Mouse (Mus musculus): Measurements from ENCODE around the gene Sptbn1.

Gene Sptbn1

DNA sequence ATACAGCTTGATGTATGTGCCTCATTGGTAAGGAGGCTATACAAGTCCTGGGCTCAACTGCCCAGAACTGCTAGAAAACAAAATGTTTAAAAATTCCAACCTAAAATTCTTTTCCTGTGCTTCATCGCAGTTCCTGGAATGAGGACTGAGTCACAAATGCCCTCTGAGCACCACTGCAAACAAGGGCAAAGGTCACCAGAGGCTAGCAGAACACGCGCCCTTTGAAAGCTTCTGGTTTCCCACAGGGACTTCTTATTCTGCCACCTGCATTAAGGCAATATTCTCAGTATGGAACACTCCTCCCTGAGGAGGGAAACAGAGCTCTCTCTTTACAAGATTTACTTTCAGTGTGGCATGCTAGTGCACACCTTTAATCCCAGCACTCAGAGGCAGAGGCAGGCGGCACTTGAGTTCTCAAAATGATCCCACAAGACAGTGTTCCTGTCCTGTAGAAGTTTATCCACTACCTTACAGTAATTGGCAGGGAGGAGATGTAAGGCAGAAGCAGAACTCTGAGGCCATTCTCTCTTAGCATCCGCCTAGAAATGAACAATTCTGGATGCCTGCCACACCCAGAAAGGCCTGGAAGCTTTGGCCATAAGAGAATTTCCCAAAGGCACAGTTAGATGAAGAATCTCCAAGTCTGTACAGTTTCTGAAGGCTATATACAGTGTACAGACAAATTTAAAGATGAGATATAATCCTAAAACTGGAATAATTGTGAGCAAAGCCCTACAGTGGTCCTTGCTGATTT lies 56.1 kb downstream of the Sptbn1 start:
- no peak for DNase-seq (ENCODE audit: low spot score in 2 of 2)

DNA sequence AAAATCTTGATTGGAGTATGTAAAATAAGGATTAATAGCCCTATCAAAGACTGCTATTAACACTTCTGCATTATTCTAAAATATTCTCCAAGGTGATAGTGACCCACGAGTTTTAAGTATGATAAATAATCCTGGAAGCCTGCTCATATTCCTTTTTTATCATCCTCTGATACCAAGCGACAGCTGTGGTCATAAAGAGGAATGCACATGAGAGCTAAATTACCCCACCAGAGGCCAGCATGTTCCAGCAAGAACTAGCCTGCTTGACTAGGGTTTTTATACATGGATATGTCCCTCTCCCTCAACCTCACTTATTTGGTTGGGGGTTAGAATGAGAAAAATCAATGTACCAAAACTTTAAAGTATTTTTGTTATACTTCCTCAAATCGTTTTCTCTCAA lies 56.8 kb downstream of the Sptbn1 start:
- no peak for DNase-seq (ENCODE audit: low spot score in 2 of 2)

DNA sequence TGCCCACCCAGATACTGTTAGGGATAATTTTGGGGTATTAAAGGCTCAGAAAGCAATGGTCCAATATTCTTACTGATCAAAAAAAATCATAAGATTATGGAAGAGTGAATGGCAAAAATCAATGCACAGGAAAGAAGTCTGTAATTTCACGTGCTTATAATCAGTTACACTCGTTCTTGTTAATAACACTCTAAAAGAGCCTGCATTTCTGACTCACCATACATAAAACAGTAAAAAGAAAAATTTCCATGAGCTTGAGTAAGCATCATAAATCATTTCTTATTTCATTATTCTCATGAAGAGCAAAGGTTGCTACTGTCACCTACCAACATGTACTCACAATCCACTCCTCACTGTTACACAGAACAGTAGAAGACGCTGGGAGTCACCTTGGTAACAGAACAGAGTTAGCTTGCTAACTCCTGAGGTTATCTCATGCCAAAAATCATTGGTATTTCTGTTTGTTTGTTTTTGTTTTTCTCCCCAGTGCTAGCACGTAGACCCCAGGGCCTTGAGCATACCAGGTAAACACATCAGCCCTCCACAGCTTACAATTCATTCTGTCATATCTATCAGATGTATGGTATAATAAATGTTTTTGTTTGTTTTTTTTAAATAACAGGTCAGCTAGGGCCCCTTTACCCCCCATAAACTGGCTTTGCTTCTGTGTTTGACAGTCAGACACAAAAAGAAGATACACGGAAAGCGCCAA lies 57.7 kb downstream of the Sptbn1 start:
- no peak for DNase-seq (ENCODE audit: low spot score in 2 of 2)

DNA sequence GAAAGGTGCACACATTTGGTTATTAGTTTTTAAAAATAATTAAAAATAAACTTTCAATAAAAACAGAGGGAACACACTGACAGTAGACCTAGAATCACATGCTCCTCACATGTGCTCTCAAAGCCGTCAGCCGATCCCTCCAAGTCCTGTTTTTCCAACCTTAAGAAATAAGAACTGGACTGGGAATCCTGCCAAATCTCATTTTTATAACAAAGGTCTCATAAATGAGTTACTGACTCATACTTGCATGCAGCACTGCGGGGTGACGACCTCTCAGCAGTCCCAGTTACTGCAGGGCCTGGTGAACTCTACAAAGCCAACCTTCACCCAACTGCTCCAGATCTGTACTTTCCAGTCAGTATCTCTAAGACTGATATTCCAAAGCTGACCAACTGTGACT lies 58.5 kb downstream of the Sptbn1 start:
- no peak for DNase-seq (ENCODE audit: low spot score in 2 of 2)

DNA sequence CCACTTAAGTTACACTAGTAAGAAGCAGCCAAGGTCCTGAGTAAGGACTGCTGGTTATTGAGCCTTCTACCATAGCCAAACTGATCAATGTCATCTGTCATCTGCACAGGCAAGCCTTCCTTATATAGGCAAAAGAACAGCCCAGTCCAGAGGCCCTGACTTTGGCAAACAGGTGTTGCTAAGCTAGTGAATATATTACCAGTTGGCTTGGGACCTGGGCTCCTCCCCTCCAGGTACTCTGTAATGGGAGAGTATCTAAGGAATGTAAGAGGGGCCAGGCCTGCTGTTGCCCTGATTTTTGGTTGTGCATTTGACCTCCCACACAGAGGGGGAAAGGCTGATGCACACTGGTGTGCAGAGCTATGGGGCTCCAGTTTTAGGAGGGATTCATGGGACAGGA lies 63.6 kb downstream of the Sptbn1 start:
- no peak for DNase-seq (ENCODE audit: low spot score in 2 of 2)

DNA sequence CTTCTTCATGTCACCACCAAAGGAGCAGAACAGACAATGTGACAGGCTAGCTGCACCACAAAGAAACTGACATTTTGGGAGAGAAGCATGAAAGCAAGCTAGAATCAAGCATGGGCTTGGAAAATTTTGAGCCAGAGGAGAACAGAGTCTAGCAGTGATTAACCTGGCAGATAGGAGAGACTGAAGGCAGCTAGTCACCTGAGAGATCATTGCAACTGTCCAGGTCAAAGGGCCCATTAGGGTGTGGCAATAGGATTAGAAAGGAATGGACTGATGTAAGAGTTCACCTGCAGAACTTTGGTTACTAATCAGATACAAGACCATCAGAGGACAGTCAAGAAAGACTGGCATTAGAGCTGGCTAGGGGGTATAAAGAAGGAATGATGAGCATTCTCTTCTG lies 67.6 kb downstream of the Sptbn1 start:
- DNase-seq (ENCODE audit: low spot score in 2 of 2) = no peak

DNA sequence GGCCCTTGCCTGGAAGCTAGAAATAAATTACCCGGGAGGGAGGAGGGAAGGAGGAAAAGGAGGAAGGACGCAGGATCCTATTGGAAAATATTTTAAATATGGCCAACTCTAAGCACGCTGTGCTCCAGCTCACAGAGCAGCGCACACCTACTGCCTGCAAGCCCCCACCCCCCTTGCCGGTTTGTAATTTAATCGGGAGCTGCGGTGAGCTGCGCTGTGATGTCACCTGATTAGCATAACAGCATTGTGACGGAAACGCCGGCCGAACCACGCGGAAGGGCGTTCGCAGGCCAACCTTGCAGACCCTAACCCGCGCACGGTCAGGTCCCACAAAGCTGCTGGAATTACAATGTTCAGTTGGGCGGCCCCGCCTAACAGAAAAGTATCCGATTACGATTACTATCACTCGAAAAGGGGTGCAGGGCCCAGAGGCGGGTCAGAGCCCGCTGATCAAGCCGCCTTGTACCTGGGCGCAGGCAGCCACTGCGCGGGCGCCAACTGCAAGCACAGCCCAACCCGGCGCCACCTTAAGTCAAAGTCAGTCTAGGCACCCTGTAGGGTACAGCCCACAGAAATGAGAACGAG lies 69.8 kb downstream of the Sptbn1 start:
- peak; percentile 56 to 66 for DNase-seq (ENCODE audit: low spot score in 2 of 2)

DNA sequence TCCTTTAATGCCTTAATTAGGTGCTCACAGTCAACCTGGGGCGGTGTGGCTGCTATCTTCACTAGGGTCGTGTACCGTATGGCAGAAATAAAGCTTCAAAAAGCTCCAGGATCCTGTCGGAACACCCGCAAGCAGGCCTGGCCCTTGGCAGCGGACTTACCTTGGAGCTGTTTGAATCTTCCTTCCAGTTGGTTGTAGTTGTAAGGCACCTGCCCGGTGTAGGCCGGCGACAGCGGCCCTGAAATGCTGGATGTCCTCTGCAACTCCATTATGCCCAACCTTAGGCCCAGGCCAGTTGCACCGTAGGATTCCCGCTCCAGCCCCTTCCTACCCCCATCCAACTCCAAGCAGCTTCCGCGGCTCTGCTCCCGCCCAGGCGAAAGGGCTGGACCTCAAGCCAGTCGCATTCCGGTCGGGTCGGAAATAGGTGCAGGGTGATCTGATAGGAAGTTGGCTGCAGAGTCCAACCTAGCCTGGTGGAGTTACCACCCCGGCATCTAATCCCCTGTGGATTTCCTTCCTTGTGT lies 70.3 kb downstream of the Sptbn1 start:
- DNase-seq (ENCODE audit: low spot score in 2 of 2) = peak in 1 of 2 experiments; percentile 25

DNA sequence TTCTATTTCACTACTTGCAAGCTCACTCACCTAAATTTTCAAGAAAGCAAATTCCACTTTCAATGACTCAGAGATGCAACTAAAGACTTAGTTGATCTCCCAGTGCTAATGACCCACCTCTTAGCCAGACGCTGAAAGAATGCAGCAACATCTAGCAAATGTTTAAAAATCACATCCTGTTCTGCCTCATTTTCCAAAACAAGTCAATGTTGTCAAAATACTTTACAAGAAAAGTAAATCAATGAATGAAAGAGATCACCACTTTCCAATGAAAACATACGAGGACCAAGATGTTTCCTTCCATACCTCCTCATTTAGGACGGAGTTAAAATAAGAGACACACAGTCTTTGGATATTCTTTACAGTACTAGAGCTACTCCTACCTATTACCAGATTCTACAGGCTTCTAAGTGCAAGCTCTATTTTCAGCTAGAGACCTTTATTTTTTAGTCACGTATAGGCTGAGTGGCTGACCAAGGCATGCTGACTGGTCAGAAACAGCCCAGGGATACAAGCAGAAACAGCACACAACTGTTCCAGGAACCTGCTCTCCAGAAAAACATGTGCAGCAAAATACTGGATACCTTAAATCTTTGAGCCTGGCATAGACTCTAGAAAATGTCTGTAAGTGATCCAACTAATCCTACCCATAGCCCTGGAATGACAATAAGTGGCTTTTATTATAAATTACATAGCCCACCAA lies 71.5 kb downstream of the Sptbn1 start:
- no peak for DNase-seq (ENCODE audit: low spot score in 2 of 2)

DNA sequence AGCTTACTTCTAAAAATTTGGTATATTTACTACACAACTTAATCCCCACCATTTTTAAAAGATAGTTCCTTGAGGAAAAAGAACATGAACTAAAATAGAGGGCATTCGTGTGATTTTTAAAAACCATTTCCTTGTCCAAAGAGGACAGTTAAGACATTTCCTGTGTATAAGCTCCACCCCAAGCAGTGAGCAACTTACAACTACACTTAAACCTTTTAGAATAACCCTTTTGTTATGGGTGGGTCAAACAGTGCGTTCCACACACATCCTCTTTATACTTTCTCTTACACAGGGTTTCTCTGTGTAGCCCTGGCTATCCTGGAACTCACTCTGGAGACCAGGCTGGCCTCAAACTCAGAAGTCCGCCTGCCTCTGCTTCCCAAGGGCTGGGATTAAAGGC lies 72.2 kb downstream of the Sptbn1 start:
- DNase-seq (ENCODE audit: low spot score in 2 of 2) = no peak

DNA sequence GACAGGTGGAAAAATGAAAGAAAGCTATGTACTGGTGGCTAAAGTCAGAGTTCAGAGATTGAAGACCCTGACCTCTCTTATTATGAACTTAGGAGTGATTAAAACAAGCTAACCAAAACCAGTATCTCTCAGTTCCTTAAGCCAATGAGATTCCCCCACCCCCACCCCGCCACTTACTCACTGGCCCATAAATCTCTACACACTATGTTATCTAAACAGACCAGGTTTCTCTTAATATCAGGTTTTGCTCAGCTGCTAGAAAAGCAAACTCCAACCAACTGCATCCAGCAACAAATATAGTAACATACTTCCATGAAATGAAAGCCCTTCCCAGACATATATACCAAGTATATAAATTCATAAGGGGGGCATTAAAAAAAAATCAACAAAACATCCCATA lies 73.2 kb downstream of the Sptbn1 start:
- no peak for DNase-seq (ENCODE audit: low spot score in 2 of 2)

DNA sequence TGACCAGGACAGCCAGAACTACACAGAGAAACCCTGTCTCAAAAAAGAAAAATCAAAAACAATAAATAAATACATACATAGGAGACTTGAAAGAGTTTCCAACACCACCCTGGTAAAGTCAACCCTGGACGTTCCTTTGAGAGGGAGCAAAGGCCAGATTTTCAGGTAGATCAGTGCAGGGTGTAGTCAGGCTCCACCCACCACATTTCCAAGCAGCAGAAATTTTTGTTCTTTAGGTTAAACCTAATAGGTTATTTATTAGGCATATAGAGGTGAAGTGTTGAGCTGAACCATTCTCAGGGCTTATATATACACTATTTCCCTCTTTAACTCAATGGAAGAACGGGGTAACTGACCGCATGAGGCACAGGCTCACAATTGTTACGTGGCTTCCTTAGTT lies 77.0 kb downstream of the Sptbn1 start:
- DNase-seq (ENCODE audit: low spot score in 2 of 2) = no peak

DNA sequence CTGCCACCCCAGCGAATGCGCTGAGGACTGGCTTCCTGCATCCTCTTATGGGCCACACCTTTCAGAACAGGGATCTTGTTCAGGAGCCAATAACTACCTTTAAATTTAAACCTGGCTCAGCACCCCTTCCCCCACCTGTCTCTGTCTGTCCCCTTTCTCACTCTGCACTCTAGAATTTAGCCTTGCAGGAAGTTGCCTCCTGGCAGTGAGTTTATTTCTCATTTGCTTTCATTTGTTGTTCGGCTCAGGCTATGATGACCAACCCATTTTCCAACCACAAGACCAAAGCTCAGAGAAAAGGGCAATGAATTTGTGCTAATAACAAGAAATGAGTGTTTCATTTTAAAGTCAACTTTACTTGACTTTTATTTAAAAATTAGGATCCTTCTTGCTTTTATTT lies 77.9 kb downstream of the Sptbn1 start:
- DNase-seq (ENCODE audit: low spot score in 2 of 2) = no peak

DNA sequence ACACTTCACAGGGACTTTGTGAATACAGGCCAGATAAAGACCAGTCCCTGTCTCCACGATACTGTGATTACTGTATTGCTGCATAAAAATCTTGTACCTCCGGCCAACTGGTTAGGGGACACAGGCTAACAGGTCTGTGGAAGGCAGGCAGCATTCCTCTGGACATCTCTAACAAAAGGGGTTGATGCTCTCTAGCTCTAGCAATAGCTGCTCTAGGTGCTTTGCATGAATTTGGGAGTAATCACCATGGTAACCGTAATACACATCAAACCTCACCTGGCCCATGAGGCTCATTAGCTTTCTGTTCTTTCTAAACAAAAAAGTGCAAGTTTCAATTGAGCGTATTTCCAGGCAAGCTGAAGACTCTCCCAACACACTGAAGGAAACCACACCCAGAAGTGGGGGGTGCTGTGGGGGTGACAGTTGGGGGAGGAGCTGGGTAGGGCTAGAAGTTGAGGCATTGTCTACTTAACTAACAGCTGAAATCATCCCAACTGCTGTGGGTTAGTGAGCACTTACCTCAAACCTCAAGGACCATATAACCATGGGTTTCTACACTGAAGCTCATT lies 81.0 kb downstream of the Sptbn1 start:
- DNase-seq (ENCODE audit: low spot score in 2 of 2) = no peak

DNA sequence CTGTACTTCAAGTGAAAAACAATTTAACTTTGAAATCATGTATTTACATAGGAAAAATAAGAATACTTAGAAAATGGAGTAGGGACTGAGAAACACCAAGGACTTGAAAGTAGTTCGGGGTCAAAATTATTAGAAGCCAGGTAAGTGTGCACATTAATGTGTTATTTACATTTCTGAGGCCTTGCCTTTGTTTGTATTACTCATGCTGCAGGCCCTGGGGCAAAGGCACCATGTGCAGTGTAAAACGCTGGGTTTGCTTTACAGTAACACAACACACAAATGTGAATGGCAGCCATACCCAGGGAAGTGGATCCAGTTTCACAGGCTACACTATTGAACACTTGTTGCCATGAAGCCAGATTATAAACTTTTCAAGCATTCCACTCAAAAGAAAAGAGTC lies 83.4 kb downstream of the Sptbn1 start:
- DNase-seq (ENCODE audit: low spot score in 2 of 2) = no peak

DNA sequence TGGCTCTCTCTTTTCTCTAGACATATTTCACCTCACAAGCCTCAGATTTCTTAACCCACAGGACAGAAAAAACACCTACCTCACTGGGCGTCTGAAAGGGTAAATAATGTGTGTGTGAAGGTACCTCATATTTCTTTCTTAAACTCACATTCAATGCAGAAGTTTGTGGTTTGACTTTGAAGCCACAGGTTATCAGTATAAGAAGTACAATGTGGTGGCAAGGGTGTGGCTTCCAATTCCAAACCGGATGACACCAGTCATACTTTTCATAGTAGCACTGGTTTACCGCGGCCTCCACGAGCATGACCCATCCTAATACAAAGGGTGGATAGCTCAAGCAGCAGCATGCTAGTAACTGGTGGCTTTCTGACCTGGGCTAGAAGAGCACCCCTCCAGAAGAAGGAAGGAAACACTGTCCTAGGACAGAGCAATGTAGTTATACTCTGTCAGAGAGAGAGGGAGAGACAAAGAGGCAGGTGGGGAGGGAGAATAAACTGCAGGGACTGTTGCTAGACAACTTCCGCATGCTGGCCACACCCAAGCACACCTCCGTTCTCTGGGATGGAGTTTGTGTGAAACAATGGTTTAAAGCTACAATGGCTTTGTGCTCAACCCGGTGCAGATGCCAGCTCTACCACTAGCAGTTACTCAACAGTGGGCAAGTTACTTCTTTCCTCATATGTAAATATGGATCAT lies 85.1 kb downstream of the Sptbn1 start:
- no peak for DNase-seq (ENCODE audit: low spot score in 2 of 2)

DNA sequence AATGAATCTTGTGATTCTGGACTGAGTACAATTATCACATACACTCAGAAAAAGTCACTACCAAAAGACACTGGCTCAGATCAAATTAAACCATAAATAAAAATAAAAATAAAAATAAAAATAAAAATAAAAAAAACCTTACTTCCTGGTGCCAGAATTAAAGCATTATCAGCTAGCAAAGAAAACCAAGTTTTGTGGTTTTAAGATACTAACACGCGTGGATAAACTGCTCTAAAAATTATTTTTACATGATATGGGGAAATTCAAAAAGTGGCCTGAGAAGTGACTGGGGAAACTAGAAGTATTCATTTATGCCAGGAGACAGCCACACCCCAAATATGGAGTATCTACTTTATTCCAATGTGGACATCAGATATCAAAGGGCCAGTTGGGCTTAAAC lies 89.8 kb downstream of the Sptbn1 start:
- DNase-seq (ENCODE audit: low spot score in 2 of 2) = no peak

DNA sequence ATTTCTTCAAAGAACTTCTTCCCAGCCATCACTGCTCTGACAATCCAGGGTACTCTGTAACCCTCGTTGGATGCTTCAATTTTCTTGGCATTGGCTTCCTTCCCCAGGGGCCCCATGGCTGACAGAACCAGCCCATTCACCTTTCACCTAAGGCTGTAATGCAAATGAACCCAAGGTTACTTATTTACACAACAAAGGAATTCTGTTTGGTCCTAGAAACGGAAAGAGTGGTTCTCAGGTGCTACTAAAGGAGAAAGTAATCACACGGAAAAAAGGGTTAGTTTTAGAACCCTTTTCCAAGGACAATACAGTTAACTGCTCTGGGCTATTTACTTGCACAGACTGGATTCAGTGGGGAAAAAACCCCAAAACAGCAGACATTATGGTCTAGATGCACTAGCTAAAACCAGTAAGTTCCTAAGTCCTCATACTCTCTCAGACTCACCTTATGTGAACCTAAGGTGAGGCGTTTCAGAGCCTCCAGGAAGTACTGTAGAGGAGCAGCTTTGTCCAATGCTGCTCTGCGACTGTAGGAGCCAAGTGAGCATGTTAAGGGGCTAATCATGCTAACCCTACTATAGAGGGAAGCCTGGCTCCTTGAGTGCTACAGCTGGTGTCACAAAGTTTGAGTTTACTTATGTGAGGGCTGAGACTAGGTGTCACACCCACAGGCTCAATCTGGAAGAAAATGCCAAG lies 90.7 kb downstream of the Sptbn1 start:
- DNase-seq (ENCODE audit: low spot score in 2 of 2) = no peak

DNA sequence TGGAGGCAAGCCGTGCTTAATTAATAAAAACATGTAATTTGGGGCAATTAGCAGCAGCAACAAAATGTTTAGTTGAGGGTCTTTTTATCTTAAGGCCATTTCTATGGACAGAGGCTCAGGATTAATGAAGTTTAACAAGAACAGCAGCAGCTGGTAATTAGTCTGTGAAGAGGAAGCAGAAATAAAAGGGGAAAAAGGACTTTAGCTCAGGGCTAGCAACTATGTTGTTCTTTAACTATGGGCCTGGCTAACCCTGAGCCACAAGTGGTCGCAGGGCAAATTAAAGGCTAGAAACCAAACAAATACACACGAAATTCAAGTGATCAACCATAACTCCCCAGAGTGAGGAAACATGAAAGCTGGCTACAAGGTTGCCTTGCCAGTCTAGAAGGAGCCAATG lies 91.9 kb downstream of the Sptbn1 start:
- no peak for DNase-seq (ENCODE audit: low spot score in 2 of 2)

DNA sequence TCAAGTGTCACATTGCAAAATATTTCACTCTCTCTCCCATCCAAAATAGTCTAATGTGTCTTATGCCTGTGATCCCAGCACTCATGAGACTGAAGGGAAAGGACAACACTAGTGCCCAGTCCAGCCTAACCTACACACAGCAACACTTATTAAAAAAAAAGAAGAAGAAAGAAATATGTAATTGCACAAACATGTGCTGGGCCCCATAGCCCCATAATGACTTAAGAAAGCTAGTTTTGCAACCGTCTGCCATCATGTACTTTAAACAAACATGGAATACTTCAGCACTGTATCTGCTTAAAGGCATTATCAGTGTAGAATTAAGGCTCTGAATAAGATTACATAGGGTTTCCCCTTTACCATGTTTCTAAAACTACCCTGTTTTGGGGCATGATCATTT lies 92.4 kb downstream of the Sptbn1 start:
- DNase-seq (ENCODE audit: low spot score in 2 of 2) = no peak

Data from spleen, postnatal 14 days (tissue).